Mouse (Mus musculus) erythroid progenitor cell, adult 5-6 weeks (primary cell): ENCODE measurements around the gene Macrod2. TPM values are rescaled to one million over a fixed set of nuclear protein-coding genes. Genes with fewer than 3 reads are reported as not detected.
"Not testable (repeated sequence)": the region's sequence is repeated elsewhere in the genome, so short reads cannot be mapped to it uniquely, and the experiment has no call there.

Experiments used
- ATAC-seq: replicated peaks from 2 replicates; pipeline ENCODE4 v1.8.0; 2016; ENCODE audit warnings: moderate number of reproducible peaks, mild to moderate bottlenecking, moderate TSS enrichment, inconsistent platforms; ENCODE audit not compliant: poor library complexity, low FRiP score, severe bottlenecking
- total RNA-seq, 2 experiments: library from RNA; stranded (forward) in 1 of 2; stranded (reverse) in 1 of 2; fragments of 150-400 nt in 1 of 2; fragments of 186-747, 209-891 nt in 1 of 2; gene quantifications; 2 replicates each; pipeline versions ENCODE4 v1.2.3 to v1.2.4; 2015 to 2017; ENCODE audit warnings: low replicate concordance in 2 of 2

The Macrod2 gene
- total RNA-seq, 2 experiments from 2014 or later, result 0.45 to 2.1 TPM

GRCm38 (mm10) chr2:140690906-140691305 lies 295.8 kb downstream of the Macrod2 start:
- no peak for ATAC-seq

DNA sequence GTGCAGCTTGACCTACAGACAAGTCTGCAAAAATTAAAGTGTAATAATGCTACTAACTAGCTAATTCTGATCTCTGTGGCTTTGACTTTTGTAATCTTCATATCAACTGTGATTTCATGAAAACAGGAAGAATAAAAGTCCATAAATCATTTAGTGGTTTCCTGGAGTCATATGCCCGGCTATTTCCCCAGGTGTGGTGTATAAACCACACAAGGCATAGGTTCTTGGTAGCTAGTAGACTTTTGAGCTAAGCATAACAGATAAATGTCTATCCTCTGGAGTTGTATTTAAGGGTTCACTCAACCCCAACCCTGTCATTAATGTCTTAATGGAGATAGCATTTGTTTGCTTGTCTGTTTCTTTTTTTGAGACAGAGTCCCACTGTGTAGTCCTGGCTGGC lies 296.3 kb downstream of the Macrod2 start:
- ATAC-seq, result no peak

DNA sequence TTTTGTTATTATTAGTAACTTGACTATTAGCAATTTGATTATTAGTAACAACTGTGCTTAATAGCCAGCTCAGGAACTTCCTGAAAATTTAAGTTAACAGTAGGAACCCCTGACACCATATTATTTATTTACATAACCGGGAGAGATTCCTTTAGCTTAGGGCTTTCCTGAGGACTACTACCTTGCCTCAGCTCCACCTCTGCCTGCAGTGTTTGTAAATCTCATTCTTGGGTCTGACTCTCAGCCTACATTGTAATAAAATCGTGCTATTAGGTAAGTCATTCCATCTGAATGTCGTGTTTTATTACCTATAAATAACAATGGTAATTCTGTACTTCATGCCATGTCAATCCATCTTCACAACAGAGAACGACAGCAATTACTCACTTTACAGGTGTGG lies 297.4 kb downstream of the Macrod2 start:
- ATAC-seq, result no peak

DNA sequence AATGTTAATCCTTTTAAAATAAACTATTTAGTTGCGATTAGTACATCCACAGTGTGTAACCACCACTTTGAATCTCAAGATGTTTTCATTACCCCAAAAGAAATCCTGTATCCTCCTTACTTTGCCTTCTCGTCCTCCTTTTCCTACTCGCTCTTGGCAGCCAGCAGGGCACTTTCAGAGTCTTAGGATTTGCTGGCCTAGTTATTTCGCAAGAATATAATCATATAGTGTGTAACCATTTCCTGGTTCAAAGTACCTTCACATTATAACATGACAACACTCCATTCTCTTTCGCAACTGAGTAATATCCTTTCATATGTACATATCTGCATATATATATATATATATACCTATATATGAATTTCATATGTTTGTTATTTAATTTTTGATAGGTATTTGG lies 298.7 kb downstream of the Macrod2 start:
- no peak for ATAC-seq

DNA sequence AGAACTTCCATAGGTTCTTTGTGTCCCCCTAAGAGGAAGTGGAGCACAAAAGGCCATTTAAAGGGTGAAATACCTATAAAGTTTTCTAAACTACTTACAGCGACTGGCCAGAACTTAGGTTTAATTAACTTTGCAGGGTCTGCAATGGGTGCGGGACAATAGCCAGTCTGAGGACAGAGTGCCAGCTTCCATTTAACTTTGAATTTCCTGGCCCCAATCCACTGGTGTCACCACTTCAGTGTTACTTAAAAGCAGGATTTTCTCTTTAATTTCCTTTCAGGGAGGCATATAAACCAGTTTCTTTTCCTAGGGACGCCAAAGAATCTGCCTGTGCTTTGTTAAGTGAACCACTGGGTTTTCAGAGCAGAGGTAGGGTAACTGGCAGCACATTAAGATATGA lies 303.5 kb downstream of the Macrod2 start:
- no peak for ATAC-seq

GRCm38 (mm10) chr2:140703377-140703776 lies 308.3 kb downstream of the Macrod2 start:
- ATAC-seq, result no peak

GRCm38 (mm10) chr2:140704146-140704545 lies 309.0 kb downstream of the Macrod2 start:
- ATAC-seq, result no peak

GRCm38 (mm10) chr2:140705278-140705677 lies 310.2 kb downstream of the Macrod2 start:
- no peak for ATAC-seq

GRCm38 (mm10) chr2:140707550-140707949 lies 312.4 kb downstream of the Macrod2 start:
- ATAC-seq, result no peak

DNA sequence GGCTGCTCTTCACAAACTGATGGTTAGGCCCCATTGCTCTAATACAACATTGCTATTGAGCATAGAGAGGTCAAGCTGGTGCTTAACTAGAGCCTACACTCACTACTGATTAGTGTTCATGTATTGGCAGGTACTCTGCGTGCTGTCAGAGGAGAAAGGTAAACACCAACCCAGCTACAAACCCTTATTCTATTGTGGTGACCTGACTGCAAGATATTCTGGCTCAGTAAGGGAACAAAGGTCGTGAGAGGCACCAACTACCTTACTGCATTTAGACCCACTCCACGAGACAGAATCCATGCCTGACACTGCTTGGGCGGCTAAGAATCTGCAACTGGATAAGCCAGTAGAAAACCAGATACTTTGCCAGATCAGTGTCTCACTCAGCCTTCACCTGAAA lies 320.7 kb downstream of the Macrod2 start:
- ATAC-seq, result no peak

- ATAC-seq, result no peak
Measured at GRCm38 (mm10) chr2:140717407-140717806, 322.3 kb downstream of the Macrod2 start.

DNA sequence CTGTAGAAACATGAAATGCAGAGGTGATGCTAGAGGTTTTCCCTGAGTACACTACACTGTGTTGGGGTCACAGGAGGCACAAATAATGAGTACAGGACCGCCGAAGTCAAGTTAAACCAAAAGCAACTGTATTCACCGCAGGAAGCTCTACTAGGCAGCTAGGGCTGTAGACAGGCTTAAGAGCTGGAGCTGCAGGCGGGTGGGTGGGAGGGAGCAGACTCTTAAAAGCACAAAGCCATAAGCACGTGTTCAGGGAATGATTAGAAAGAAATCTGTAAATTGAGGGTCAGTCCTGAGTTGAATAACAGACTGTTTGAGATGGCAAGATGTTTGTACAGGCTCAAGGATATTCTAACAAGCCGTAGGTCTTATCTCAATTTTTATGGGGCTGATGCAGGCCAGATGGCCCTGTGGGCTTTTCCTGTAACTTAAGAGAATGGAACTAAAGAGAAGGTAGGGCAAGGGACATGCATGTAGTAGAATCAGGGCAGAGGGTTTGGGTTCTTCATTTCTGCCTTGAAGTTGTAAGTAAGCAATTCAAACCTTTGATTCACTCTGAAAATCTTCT lies 337.6 kb downstream of the Macrod2 start:
- no peak for ATAC-seq

- ATAC-seq, result no peak
Measured at GRCm38 (mm10) chr2:140740511-140740910, 345.4 kb downstream of the Macrod2 start.

DNA sequence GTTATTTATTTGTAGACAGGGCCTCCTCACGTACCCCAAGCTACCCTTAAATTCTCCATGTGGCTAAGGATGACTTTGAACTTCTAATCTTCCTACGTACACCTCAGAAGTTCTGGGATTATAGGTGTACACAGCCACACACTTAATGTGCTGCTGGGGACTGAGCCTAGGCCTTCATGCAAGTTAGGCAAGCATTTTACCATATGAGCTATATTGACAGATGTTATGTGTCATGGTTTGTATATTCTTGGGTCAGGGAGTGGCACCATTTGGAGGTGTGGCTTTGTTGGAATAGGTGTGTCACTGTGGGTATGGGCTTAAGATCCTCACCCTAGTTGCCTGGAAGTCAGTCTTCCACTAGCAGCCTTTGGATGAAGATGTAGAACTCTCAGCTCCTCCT lies 347.8 kb downstream of the Macrod2 start:
- not testable (repeated sequence) for ATAC-seq

GRCm38 (mm10) chr2:140758881-140759280 lies 363.8 kb downstream of the Macrod2 start:
- no peak for ATAC-seq

- ATAC-seq, result no peak
Measured at GRCm38 (mm10) chr2:140759732-140760131, 364.6 kb downstream of the Macrod2 start.

DNA sequence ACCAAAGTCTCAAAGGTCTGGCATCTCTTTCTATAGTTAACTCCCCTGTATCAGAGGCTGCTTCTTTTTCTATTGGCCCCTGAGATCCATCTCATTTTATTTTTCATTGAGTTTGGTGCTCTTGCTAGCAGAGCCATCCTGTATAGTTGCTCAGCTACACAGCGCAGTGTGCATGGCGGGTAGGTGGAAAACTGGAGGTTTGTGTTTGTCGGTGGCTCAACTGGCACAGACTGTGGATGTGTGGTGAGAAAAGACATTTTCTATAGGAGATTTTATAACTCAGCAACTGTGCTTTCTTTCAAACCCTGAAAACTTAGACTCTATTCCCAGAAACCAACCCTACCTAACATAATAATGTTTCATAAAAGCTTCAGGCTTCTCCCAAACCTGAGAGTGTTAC lies 365.0 kb downstream of the Macrod2 start:
- no peak for ATAC-seq

GRCm38 (mm10) chr2:140763076-140763891 lies 368.2 kb downstream of the Macrod2 start:
- ATAC-seq, result no peak

DNA sequence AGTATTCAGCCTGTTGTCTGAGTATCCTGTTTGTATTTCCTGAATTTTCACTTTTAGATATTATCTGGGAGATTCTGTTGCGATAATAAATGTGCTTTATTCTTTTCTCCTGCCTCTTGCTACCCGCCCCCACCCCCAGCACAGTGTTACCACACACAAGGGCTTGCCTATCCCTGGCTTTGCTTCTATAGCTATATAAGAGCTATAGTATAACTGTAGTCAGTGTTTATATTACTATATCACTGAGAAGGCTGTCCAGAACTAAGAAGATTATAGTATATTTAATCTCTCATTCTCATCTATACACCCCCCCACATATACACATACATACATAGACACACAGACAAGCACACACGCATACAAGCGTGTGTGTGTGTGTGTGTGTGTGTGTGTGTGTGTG lies 374.4 kb downstream of the Macrod2 start:
- ATAC-seq, result no peak

GRCm38 (mm10) chr2:140772825-140773224 lies 377.7 kb downstream of the Macrod2 start:
- no peak for ATAC-seq

DNA sequence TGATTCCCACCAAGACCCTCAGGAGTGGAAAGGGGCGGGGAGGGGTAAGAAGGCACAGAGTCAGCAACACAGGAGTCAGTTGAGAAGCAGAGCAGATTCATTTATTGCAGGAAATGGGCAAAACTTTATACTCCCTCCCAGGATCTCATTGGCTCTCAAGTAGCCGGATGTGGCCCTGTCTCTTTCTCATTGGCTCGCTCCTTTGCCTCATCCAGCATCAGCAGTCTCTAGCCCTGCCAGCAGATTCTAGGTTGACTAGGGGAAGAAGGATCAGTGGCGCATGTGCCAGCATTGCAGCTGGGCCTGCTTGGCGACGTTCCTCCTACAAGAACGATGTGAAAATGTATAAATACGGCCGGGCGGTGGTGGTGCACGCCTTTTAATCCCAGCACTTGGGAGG lies 378.3 kb downstream of the Macrod2 start:
- ATAC-seq, result no peak
